Mouse (Mus musculus) common myeloid progenitor, adult 5-6 weeks (primary cell): Measurements from ENCODE around the gene Spx. TPM values are rescaled to one million over a fixed set of nuclear protein-coding genes. Genes with fewer than 3 reads are reported as not detected.

Source experiments
- ATAC-seq: replicated peaks from 2 replicates; pipeline ENCODE4 v1.8.0; 2016; ENCODE audit warnings: low read depth, mild to moderate bottlenecking, moderate TSS enrichment, inconsistent platforms; ENCODE audit not compliant: poor library complexity, severe bottlenecking
- total RNA-seq: library from RNA; stranded (forward); fragments of 200-1000, 187-1606 nt; gene quantifications from 2 replicates; pipeline ENCODE4 v1.2.3, GENCODE M21; 2017

The Spx gene
- total RNA-seq, 1 experiment from 2014 or later = not detected

GRCm38 (mm10) chr6:142414597-142414996, 1.4 kb downstream of the Spx start:
- ATAC-seq = no peak; the same call in 1 of the 2 replicates

- no peak for ATAC-seq
These were observed 11.7 kb downstream of the Spx start for GRCm38 (mm10) chr6:142424976-142425375.

- ATAC-seq = no peak
These were observed 15.8 kb downstream of the Spx start for GRCm38 (mm10) chr6:142429072-142429471.

- ATAC-seq = no peak
These were observed 38.1 kb downstream of the Spx start for GRCm38 (mm10) chr6:142451381-142451780.

- peak; percentile 91 for ATAC-seq
These were observed 40.1 kb downstream of the Spx start for GRCm38 (mm10) chr6:142453311-142453710.

GRCm38 (mm10) chr6:142455314-142455996, 42.2 kb downstream of the Spx start:
- ATAC-seq = peak; percentile 79

GRCm38 (mm10) chr6:142458010-142458409, 44.8 kb downstream of the Spx start:
- no peak for ATAC-seq

- no peak for ATAC-seq
These were observed 45.9 kb downstream of the Spx start for GRCm38 (mm10) chr6:142459017-142459678.

- no peak for ATAC-seq
These were observed 49.0 kb downstream of the Spx start for GRCm38 (mm10) chr6:142462194-142462593.

Other genes with a start within 250 kb of the Spx start
- gene Slco1a6, start 204.9 kb upstream of the Spx start, total RNA-seq = not detected in 2 replicates
- not detected in 2 replicates for gene Iapp, start 115.0 kb upstream of the Spx start, total RNA-seq
- not detected in 2 replicates for gene Slco1a5, start 90.5 kb upstream of the Spx start, total RNA-seq
- 14.7 and 21.6 TPM in 2 replicates for gene Pyroxd1, start 67.8 kb upstream of the Spx start, total RNA-seq
- gene Recql, start 26.4 kb upstream of the Spx start, total RNA-seq = 40.9 and 46.6 TPM in 2 replicates
- gene Golt1b, start 26.2 kb upstream of the Spx start, total RNA-seq = 34.6 and 39.5 TPM in 2 replicates
- gene Gys2, start 59.7 kb downstream of the Spx start, total RNA-seq = not detected in 2 replicates
- 6.3 and 10.7 TPM in 2 replicates for gene Ldhb, start 94.5 kb downstream of the Spx start, total RNA-seq
- not detected in 2 replicates for gene Kcnj8, start 158.2 kb downstream of the Spx start, total RNA-seq